Mouse (Mus musculus) stomach, postnatal 0 days (tissue): ENCODE data around the gene Khdc3. TPM values are rescaled to one million over a fixed set of nuclear protein-coding genes. Genes with fewer than 3 reads are reported as not detected.

Source experiments
- ATAC-seq: fragments of 200-750 bp; cut with Nextera tagmentation; 2 replicates; pipeline ENCODE4 v1.8.0; 2017; ENCODE audit not compliant: low FRiP score, low TSS enrichment
- DNase-seq: peaks from one replicate; pipeline ENCODE4 v3.0.0-alpha.2; 2016; ENCODE audit warnings: low spot score
- H3K27ac ChIP-seq: fragments of 300-500 bp; sonication (generic); replicated peaks from 2 replicates; pipeline ENCODE4 v1.5.1; 2014; ENCODE audit warnings: mild to moderate bottlenecking, control low read depth
- H3K27me3 ChIP-seq: fragments of 300-500 bp; sonication (generic); 2 replicates; pipeline ENCODE4 v1.6.1; 2014; ENCODE audit warnings: low read length; ENCODE audit not compliant: control insufficient read depth, insufficient read depth
- H3K36me3 ChIP-seq: fragments of 300-500 bp; sonication (generic); 2 replicates; pipeline ENCODE4 v1.6.1; 2014; ENCODE audit warnings: low read length, mixed read lengths; ENCODE audit not compliant: control insufficient read depth, insufficient read depth
- H3K4me1 ChIP-seq: fragments of 300-500 bp; sonication (generic); replicated peaks from 2 replicates; pipeline ENCODE4 v1.6.1; 2014; ENCODE audit warnings: antibody characterized with exemption; ENCODE audit not compliant: control insufficient read depth, insufficient read depth
- H3K4me2 ChIP-seq: fragments of 300-500 bp; sonication (generic); replicated peaks from 2 replicates; pipeline ENCODE4 v1.6.1; 2014; ENCODE audit warnings: low read depth, mild to moderate bottlenecking, control low read depth, moderate library complexity
- H3K4me3 ChIP-seq: fragments of 300-500 bp; sonication (generic); 2 replicates; pipeline ENCODE4 v1.5.1; 2014; ENCODE audit warnings: low read depth, low read length, control low read depth
- H3K9ac ChIP-seq: fragments of 300-500 bp; sonication (generic); 2 replicates; pipeline ENCODE4 v1.6.1; 2014; ENCODE audit warnings: mild to moderate bottlenecking, low read length, control low read depth, mixed read lengths
- H3K9me3 ChIP-seq: fragments of 300-500 bp; sonication (generic); 2 replicates; pipeline ENCODE4 v1.6.1; 2016; ENCODE audit warnings: low read length; ENCODE audit not compliant: control insufficient read depth
- CTCF ChIP-seq: IDR thresholded peaks from 2 replicates; pipeline ENCODE4 v1.5.1; 2016; ENCODE audit warnings: antibody characterized with exemption, low read depth, mild to moderate bottlenecking, moderate library complexity
- EP300 ChIP-seq: optimal IDR thresholded peaks from 2 replicates; pipeline ENCODE3; 2016; ENCODE audit warnings: antibody characterized with exemption
- WGBS: fragments of 180-500 bp; shearing (Covaris S2); extraction: QIAGEN DNeasy Blood & Tissue Kit; methylation state at CpG from one replicate; pipeline ENCODE4 v1.1.7; 2014; 5-methylcytosine and 5-hydroxymethylcytosine counted together
- polyA plus RNA-seq: library from polyadenylated mRNA; unstranded; fragments of >200 nt; fragmentation: Nextera tagmentation; extraction: Ambion mirVana; gene quantifications from 2 replicates; pipeline ENCODE4 v1.2.1, GENCODE M21; 2015

The Khdc3 gene
- polyA plus RNA-seq, 1 experiment from 2014 or later, result not detected

GRCm38 (mm10) chr9:73082291-73083000, 19.2 kb upstream of the Khdc3 start:
- Histone ChIP-seq H3K4me3 (no peak overlapping the region), H3K27ac (no peak overlapping the region), H3K9me3 (no peaks in the 10 kb centered on the region), H3K4me1 (no peaks in the 10 kb centered on the region), H3K9ac (no peak overlapping the region), H3K4me2 (no peak overlapping the region), H3K27me3 (no peaks in the 10 kb centered on the region), H3K36me3 (no peaks in the 10 kb centered on the region; the same call in 1 of the 2 replicates)
- DNase-seq (no peak), ATAC-seq (no peak)
- no peak for TF ChIP-seq CTCF
- no peak for TF ChIP-seq EP300
- WGBS, result 77% methylated on average over 8 of the region's 8 CpGs

GRCm38 (mm10) chr9:73083956-73084355, 17.7 kb upstream of the Khdc3 start:
- Histone ChIP-seq H3K27me3 (no peaks in the 10 kb centered on the region), H3K9me3 (no peaks in the 10 kb centered on the region), H3K27ac (0 out of 2 replicates have a peak overlapping the region, but pooled peaks have one; percentile 18), H3K9ac (no peak overlapping the region), H3K36me3 (no peaks in the 10 kb centered on the region; the same call in 1 of the 2 replicates), H3K4me3 (no peak overlapping the region), H3K4me1 (no peaks in the 10 kb centered on the region), H3K4me2 (no peak overlapping the region)
- no peak for ATAC-seq
- TF ChIP-seq EP300 (no peak), CTCF (no peak)
- no peak for DNase-seq
- 70% methylated on average over 6 of the region's 6 CpGs for WGBS

GRCm38 (mm10) chr9:73085845-73086244, 15.8 kb upstream of the Khdc3 start:
- DNase-seq, result no peak
- no peak for ATAC-seq
- H3K27me3 ChIP-seq, result no peaks in the 10 kb centered on the region
- no peaks in the 10 kb centered on the region for H3K4me1 ChIP-seq
- H3K27ac ChIP-seq, result no peak overlapping the region
- H3K9me3 ChIP-seq, result no peaks in the 10 kb centered on the region
- no peak overlapping the region for H3K4me3 ChIP-seq
- TF ChIP-seq EP300, result no peak
- TF ChIP-seq CTCF, result no peak
- WGBS, result 54% methylated on average over 6 of the region's 6 CpGs
- no peaks in the 10 kb centered on the region; the same call in 1 of the 2 replicates for H3K36me3 ChIP-seq
- H3K4me2 ChIP-seq, result no peak overlapping the region
- H3K9ac ChIP-seq, result no peak overlapping the region

GRCm38 (mm10) chr9:73087121-73087520, 14.5 kb upstream of the Khdc3 start:
- Histone ChIP-seq H3K9ac (no peak overlapping the region), H3K4me3 (no peak overlapping the region), H3K4me1 (no peaks in the 10 kb centered on the region), H3K36me3 (no peaks in the 10 kb centered on the region), H3K27ac (no peak overlapping the region), H3K4me2 (no peak overlapping the region), H3K9me3 (no peaks in the 10 kb centered on the region), H3K27me3 (no peaks in the 10 kb centered on the region)
- no peak for ATAC-seq
- TF ChIP-seq CTCF, result no peak
- TF ChIP-seq EP300, result no peak
- peak; percentile 23 for DNase-seq
- WGBS, result 56% methylated on average over 8 of the region's 8 CpGs

GRCm38 (mm10) chr9:73087581-73087980, 14.1 kb upstream of the Khdc3 start:
- Histone ChIP-seq H3K4me2 (no peak overlapping the region), H3K9me3 (no peaks in the 10 kb centered on the region), H3K36me3 (no peaks in the 10 kb centered on the region), H3K27me3 (no peaks in the 10 kb centered on the region), H3K4me1 (no peaks in the 10 kb centered on the region), H3K9ac (no peak overlapping the region), H3K27ac (no peak overlapping the region), H3K4me3 (no peak overlapping the region)
- ATAC-seq (no peak), DNase-seq (no peak)
- whole genome bisulfite sequencing, result 73% methylated on average over 5 of the region's 5 CpGs
- no peak for TF ChIP-seq EP300
- TF ChIP-seq CTCF, result no peak

GRCm38 (mm10) chr9:73089222-73089920, 12.3 kb upstream of the Khdc3 start:
- Histone ChIP-seq H3K4me3 (no peak overlapping the region), H3K4me2 (no peak overlapping the region), H3K9ac (0 out of 2 replicates have a peak overlapping the region, but pooled peaks have one; percentile 4), H3K27ac (peak overlapping the region; percentile 53), H3K9me3 (no peaks in the 10 kb centered on the region), H3K27me3 (no peaks in the 10 kb centered on the region), H3K36me3 (no peaks in the 10 kb centered on the region), H3K4me1 (no peaks in the 10 kb centered on the region)
- 56% methylated on average over 16 of the region's 16 CpGs for WGBS
- ATAC-seq (peak; percentile 83), DNase-seq (peak; percentile 75)
- no peak for TF ChIP-seq CTCF
- no peak for TF ChIP-seq EP300
